Mouse (Mus musculus) lung, postnatal 10 days (tissue): ENCODE measurements at regions not wholly inside any gene's neighbourhood (a gene's known extent, or its start where the extent isn't known, plus 50 kb on each side); places are given as distances from the start of the nearest gene placed in this dataset.
A peak's percentile ranks its signal among the peaks of the same experiment; 100 is the strongest.

Source experiments
- DNase-seq: peaks from one replicate; pipeline ENCODE4 v3.0.0; 2021

GRCm38 (mm10) chr3:9884691-9885354 is 203.1 kb upstream of the Gm9833 start:
- peak; percentile 50 for DNase-seq

GRCm38 (mm10) chr3:9885565-9885964 is 202.3 kb upstream of the Gm9833 start:
- DNase-seq: peak; percentile 82

GRCm38 (mm10) chr3:9886077-9886476 is 201.8 kb upstream of the Gm9833 start:
- DNase-seq: no peak

- DNase-seq: peak; percentile 65
These were observed 200.9 kb upstream of the Gm9833 start for GRCm38 (mm10) chr3:9886765-9887626.

- no peak for DNase-seq
These were observed 200.3 kb upstream of the Gm9833 start for GRCm38 (mm10) chr3:9887627-9887994.

- DNase-seq: no peak
These were observed 199.9 kb upstream of the Gm9833 start for GRCm38 (mm10) chr3:9888051-9888450.

- no peak for DNase-seq
These were observed 194.9 kb upstream of the Gm9833 start for GRCm38 (mm10) chr3:9892884-9893494.

GRCm38 (mm10) chr3:9895396-9896135 is 192.3 kb upstream of the Gm9833 start:
- no peak for DNase-seq

GRCm38 (mm10) chr3:9896303-9896702 is 191.6 kb upstream of the Gm9833 start:
- no peak for DNase-seq

- DNase-seq: no peak
These were observed 186.2 kb upstream of the Gm9833 start for GRCm38 (mm10) chr3:9901663-9902062.

- no peak for DNase-seq
These were observed 174.6 kb upstream of the Gm9833 start for GRCm38 (mm10) chr3:9913357-9913756.

GRCm38 (mm10) chr3:9916538-9917106 is 171.3 kb upstream of the Gm9833 start:
- DNase-seq: no peak

- DNase-seq: no peak
These were observed 167.6 kb upstream of the Gm9833 start for GRCm38 (mm10) chr3:9920331-9920730.

- no peak for DNase-seq
These were observed 166.2 kb upstream of the Gm9833 start for GRCm38 (mm10) chr3:9921730-9922129.

GRCm38 (mm10) chr3:9922541-9923046 is 165.3 kb upstream of the Gm9833 start:
- DNase-seq: no peak

GRCm38 (mm10) chr3:9924630-9925029 is 163.3 kb upstream of the Gm9833 start:
- no peak for DNase-seq

GRCm38 (mm10) chr3:9936853-9937441 is 151.0 kb upstream of the Gm9833 start:
- DNase-seq: peak; percentile 5

- no peak for DNase-seq
These were observed 149.3 kb upstream of the Gm9833 start for GRCm38 (mm10) chr3:9938651-9939050.

GRCm38 (mm10) chr3:9942631-9943030 is 145.3 kb upstream of the Gm9833 start:
- no peak for DNase-seq

- peak; percentile 86 for DNase-seq
These were observed 140.4 kb upstream of the Gm9833 start for GRCm38 (mm10) chr3:9947357-9948065.

GRCm38 (mm10) chr3:9948114-9948513 is 139.8 kb upstream of the Gm9833 start:
- no peak for DNase-seq
